Mouse (Mus musculus) C2C12 (cell line): Measurements from ENCODE around the gene Plpp6.

ENCODE experiments used
- CTCF ChIP-seq: IDR thresholded peaks from one replicate; pipeline ENCODE4 v1.5.1; 2011; ENCODE audit not compliant: control insufficient read depth, insufficient read depth, insufficient read length
- FOSL1 ChIP-seq: IDR thresholded peaks from one replicate; pipeline ENCODE4 v1.8.0; 2011; ENCODE audit warnings: mild to moderate bottlenecking, low read length; ENCODE audit not compliant: poor library complexity, insufficient read depth, severe bottlenecking
- MAX ChIP-seq: IDR thresholded peaks from one replicate; pipeline ENCODE4 v1.6.1; 2011; ENCODE audit warnings: mild to moderate bottlenecking, control low read depth
- MYOG ChIP-seq: IDR thresholded peaks from one replicate; pipeline ENCODE4 v1.6.1; 2011; ENCODE audit not compliant: control insufficient read depth, insufficient read length; ENCODE audit errors: extremely low read depth
- USF1 ChIP-seq: IDR thresholded peaks from one replicate; pipeline ENCODE4 v1.6.1; 2011; ENCODE audit warnings: low read depth, mild to moderate bottlenecking, control low read depth, moderate library complexity

DNA sequence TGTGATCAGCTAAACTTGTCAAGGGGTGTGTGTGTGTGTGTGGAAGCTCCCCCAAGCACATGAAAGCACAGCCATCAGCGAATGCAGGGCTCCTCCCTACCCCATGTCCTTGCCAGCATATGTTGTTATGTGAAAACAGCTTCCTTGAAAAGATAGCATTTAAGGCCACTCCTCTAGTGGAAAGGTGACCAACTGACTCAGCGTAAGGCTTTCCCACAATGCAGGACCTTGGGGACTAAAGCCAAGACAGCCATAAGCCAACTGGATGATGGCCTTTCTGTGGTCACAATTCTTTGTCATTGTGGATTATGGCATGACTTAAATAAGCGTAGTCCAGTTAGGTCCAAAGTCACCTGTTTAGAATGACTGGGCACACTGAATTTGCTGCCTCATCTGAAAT, 28.9 kb upstream of the Plpp6 start:
- no peak for TF ChIP-seq MYOG
- TF ChIP-seq CTCF: no peak
- no peak for TF ChIP-seq MAX
- no peak for TF ChIP-seq USF1
- TF ChIP-seq FOSL1: no peak
